Mouse (Mus musculus) kidney, embryonic 16.5 days (tissue): Measurements from ENCODE around the gene Lsm6. TPM values are rescaled to one million over a fixed set of nuclear protein-coding genes. Genes with fewer than 3 reads are reported as not detected.

Experiments used
- ATAC-seq: fragments of 200-750 bp; cut with Nextera tagmentation; 2 replicates; pipeline ENCODE4 v1.8.0; 2017; ENCODE audit warnings: moderate TSS enrichment; ENCODE audit not compliant: low FRiP score, low TSS enrichment
- H3K27ac ChIP-seq: fragments of 300-500 bp; sonication (generic); 2 replicates; pipeline ENCODE4 v1.5.1; 2014; ENCODE audit warnings: low read length
- H3K27me3 ChIP-seq: fragments of 300-500 bp; sonication (generic); 2 replicates; pipeline ENCODE4 v1.6.1; 2014; ENCODE audit warnings: low read length, control low read depth, mixed read lengths; ENCODE audit not compliant: insufficient read depth
- H3K36me3 ChIP-seq: fragments of 300-500 bp; sonication (generic); 2 replicates; pipeline ENCODE4 v1.6.1; 2014; ENCODE audit warnings: low read length, control low read depth, mixed read lengths; ENCODE audit not compliant: insufficient read depth
- H3K4me1 ChIP-seq: fragments of 300-500 bp; sonication (generic); 2 replicates; pipeline ENCODE4 v1.6.1; 2014; ENCODE audit warnings: low read length, control low read depth, mixed read lengths; ENCODE audit not compliant: insufficient read depth
- H3K4me2 ChIP-seq: fragments of 300-500 bp; sonication (generic); replicated peaks from 2 replicates; pipeline ENCODE4 v1.6.1; 2014; ENCODE audit warnings: low read depth, low read length
- H3K4me3 ChIP-seq: fragments of 300-500 bp; sonication (generic); 2 replicates; pipeline ENCODE4 v1.5.1; 2014; ENCODE audit warnings: mild to moderate bottlenecking, low read length
- H3K9ac ChIP-seq: fragments of 300-500 bp; sonication (generic); replicated peaks from 2 replicates; pipeline ENCODE4 v1.6.1; 2014; ENCODE audit warnings: low read length
- H3K9me3 ChIP-seq: fragments of 300-500 bp; sonication (generic); 2 replicates; pipeline ENCODE4 v1.6.1; 2016; ENCODE audit warnings: low read length, control low read depth
- WGBS: fragments of 180-500 bp; shearing (Covaris S2); extraction: QIAGEN DNeasy Blood & Tissue Kit; methylation state at CpG from one replicate; pipeline ENCODE4 v1.1.7; 2014; 5-methylcytosine and 5-hydroxymethylcytosine counted together
- polyA plus RNA-seq: library from polyadenylated mRNA; unstranded; fragments of >200 nt; fragmentation: Nextera tagmentation; extraction: Ambion mirVana; gene quantifications from 2 replicates; pipeline ENCODE4 v1.2.1, GENCODE M21; 2015

The Lsm6 gene
- polyA plus RNA-seq = 182 and 200 TPM in 2 replicates

GRCm38 (mm10) chr8:78820673-78821310 is at the start of gene Lsm6:
TSS of gene Lsm6 (minus strand) at chr8:78821140.
- peak; percentile 94 for ATAC-seq
- Histone ChIP-seq H3K36me3 (0 out of 2 replicates have a peak, but pooled peaks cover 5% of the 10 kb centered on the region), H3K27me3 (no peaks in the 10 kb centered on the region)

GRCm38 (mm10) chr8:78867036-78867435 is 46.1 kb upstream of the Lsm6 start:
- H3K27ac ChIP-seq = no peak overlapping the region
- H3K4me3 ChIP-seq = no peak overlapping the region
- no peaks in the 10 kb centered on the region for H3K27me3 ChIP-seq
- H3K4me2 ChIP-seq = no peak overlapping the region
- no peaks in the 10 kb centered on the region for H3K36me3 ChIP-seq
- no peak for ATAC-seq
- no peaks in the 10 kb centered on the region for H3K4me1 ChIP-seq
- no peaks in the 10 kb centered on the region for H3K9me3 ChIP-seq
- no peak overlapping the region for H3K9ac ChIP-seq
- 85% methylated on average over 2 of the region's 2 CpGs for WGBS

More at GRCm38 (mm10) chr8:78820673-78821310, at the start of gene Lsm6:
- Histone ChIP-seq H3K9ac (peak within 1 kb of the TSS; percentile 91), H3K9me3 (no peaks in the 10 kb centered on the region), H3K4me3 (peak within 1 kb of the TSS; percentile 82), H3K4me2 (peak within 1 kb of the TSS; percentile 61), H3K4me1 (peaks cover 9% of the 10 kb centered on the region), H3K27ac (peak within 1 kb of the TSS; percentile 98)
- under 1% methylated on average over 65 of the region's 70 CpGs for WGBS

- Histone ChIP-seq H3K27ac (no peak overlapping the region), H3K4me2 (no peak overlapping the region), H3K9me3 (no peaks in the 10 kb centered on the region), H3K9ac (no peak overlapping the region), H3K36me3 (no peaks in the 10 kb centered on the region), H3K27me3 (no peaks in the 10 kb centered on the region), H3K4me3 (no peak overlapping the region), H3K4me1 (no peaks in the 10 kb centered on the region)
- ATAC-seq = no peak
- WGBS = 86% methylated on average over 1 of the region's 1 CpGs
Observed at GRCm38 (mm10) chr8:78863001-78863400, 42.1 kb upstream of the Lsm6 start.

- H3K36me3 ChIP-seq = no peaks in the 10 kb centered on the region
- no peaks in the 10 kb centered on the region for H3K27me3 ChIP-seq
- H3K4me2 ChIP-seq = no peak overlapping the region
- ATAC-seq = no peak
- no peak overlapping the region for H3K27ac ChIP-seq
- no peak overlapping the region for H3K4me3 ChIP-seq
- H3K9me3 ChIP-seq = no peaks in the 10 kb centered on the region
- H3K4me1 ChIP-seq = no peaks in the 10 kb centered on the region
- H3K9ac ChIP-seq = no peak overlapping the region
- 67% methylated on average over 9 of the region's 9 CpGs for WGBS
Observed at GRCm38 (mm10) chr8:78862046-78862445, 41.1 kb upstream of the Lsm6 start.

GRCm38 (mm10) chr8:78860789-78861188 is 39.8 kb upstream of the Lsm6 start:
- Histone ChIP-seq H3K27ac (no peak overlapping the region), H3K4me3 (no peak overlapping the region), H3K4me1 (no peaks in the 10 kb centered on the region), H3K36me3 (no peaks in the 10 kb centered on the region), H3K9ac (no peak overlapping the region), H3K9me3 (no peaks in the 10 kb centered on the region), H3K27me3 (no peaks in the 10 kb centered on the region), H3K4me2 (no peak overlapping the region)
- WGBS = 58% methylated on average over 5 of the region's 5 CpGs
- no peak for ATAC-seq

- no peak for ATAC-seq
- H3K4me3 ChIP-seq = no peak overlapping the region
- WGBS = 96% methylated on average over 7 of the region's 7 CpGs
- H3K9ac ChIP-seq = no peak overlapping the region
- H3K9me3 ChIP-seq = no peaks in the 10 kb centered on the region
- H3K4me2 ChIP-seq = no peak overlapping the region
- H3K27me3 ChIP-seq = no peaks in the 10 kb centered on the region
- no peak overlapping the region for H3K27ac ChIP-seq
- H3K36me3 ChIP-seq = no peaks in the 10 kb centered on the region
- H3K4me1 ChIP-seq = no peaks in the 10 kb centered on the region
Observed at GRCm38 (mm10) chr8:78857421-78857820, 36.5 kb upstream of the Lsm6 start.

GRCm38 (mm10) chr8:78852279-78852678 is 31.3 kb upstream of the Lsm6 start:
- WGBS = 82% methylated on average over 4 of the region's 4 CpGs
- Histone ChIP-seq H3K27ac (no peak overlapping the region), H3K36me3 (no peaks in the 10 kb centered on the region), H3K4me1 (no peaks in the 10 kb centered on the region), H3K4me3 (no peak overlapping the region), H3K27me3 (no peaks in the 10 kb centered on the region), H3K4me2 (no peak overlapping the region), H3K9ac (no peak overlapping the region), H3K9me3 (no peaks in the 10 kb centered on the region)
- ATAC-seq = no peak

- H3K9me3 ChIP-seq = no peaks in the 10 kb centered on the region
- H3K27me3 ChIP-seq = no peaks in the 10 kb centered on the region
- no peaks in the 10 kb centered on the region for H3K36me3 ChIP-seq
- H3K9ac ChIP-seq = no peak overlapping the region
- no peak overlapping the region for H3K27ac ChIP-seq
- H3K4me1 ChIP-seq = no peaks in the 10 kb centered on the region
- 64% methylated on average over 3 of the region's 3 CpGs for WGBS
- no peak for ATAC-seq
- H3K4me2 ChIP-seq = no peak overlapping the region
- no peak overlapping the region for H3K4me3 ChIP-seq
Observed at GRCm38 (mm10) chr8:78847240-78847639, 26.3 kb upstream of the Lsm6 start.

- H3K4me2 ChIP-seq = no peak overlapping the region
- no peaks in the 10 kb centered on the region for H3K36me3 ChIP-seq
- no peaks in the 10 kb centered on the region for H3K9me3 ChIP-seq
- no peaks in the 10 kb centered on the region for H3K27me3 ChIP-seq
- no peak for ATAC-seq
- H3K9ac ChIP-seq = no peak overlapping the region
- no peaks in the 10 kb centered on the region for H3K4me1 ChIP-seq
- H3K27ac ChIP-seq = no peak overlapping the region
- no peak overlapping the region for H3K4me3 ChIP-seq
- 86% methylated on average over 5 of the region's 5 CpGs for WGBS
Observed at GRCm38 (mm10) chr8:78844559-78844958, 23.6 kb upstream of the Lsm6 start.

- 64% methylated on average over 7 of the region's 7 CpGs for WGBS
- Histone ChIP-seq H3K4me3 (no peak overlapping the region), H3K27ac (no peak overlapping the region), H3K4me1 (no peaks in the 10 kb centered on the region), H3K9ac (no peak overlapping the region), H3K36me3 (no peaks in the 10 kb centered on the region), H3K9me3 (no peaks in the 10 kb centered on the region), H3K27me3 (no peaks in the 10 kb centered on the region), H3K4me2 (no peak overlapping the region)
- no peak for ATAC-seq
Observed at GRCm38 (mm10) chr8:78838656-78839413, 17.9 kb upstream of the Lsm6 start.
